Mouse (Mus musculus) c-Kit-negative CD71-positive TER-119-positive erythroid progenitor cells, embryonic 14.5 days (primary cell): ENCODE results near the gene Fbxl17.

Experiments used
- DNase-seq: peaks from one replicate; pipeline ENCODE4 v3.0.0-alpha.2; 2013; ENCODE audit warnings: low read depth, low spot score

The Fbxl17 gene

GRCm38 (mm10) chr17:63403801-63404415 is 95.9 kb downstream of the Fbxl17 start:
- no peak for DNase-seq

GRCm38 (mm10) chr17:63402741-63403681 is 96.8 kb downstream of the Fbxl17 start:
- no peak for DNase-seq

GRCm38 (mm10) chr17:63402170-63402569 is 97.6 kb downstream of the Fbxl17 start:
- DNase-seq, result no peak

GRCm38 (mm10) chr17:63400640-63401039 is 99.2 kb downstream of the Fbxl17 start:
- DNase-seq, result no peak

- no peak for DNase-seq
Observed at GRCm38 (mm10) chr17:63399816-63400215, 100.0 kb downstream of the Fbxl17 start.

- DNase-seq, result no peak
Observed at GRCm38 (mm10) chr17:63391506-63391905, 108.3 kb downstream of the Fbxl17 start.

- DNase-seq, result no peak
Observed at GRCm38 (mm10) chr17:63390951-63391350, 108.9 kb downstream of the Fbxl17 start.

- no peak for DNase-seq
Observed at GRCm38 (mm10) chr17:63370977-63371376, 128.8 kb downstream of the Fbxl17 start.

GRCm38 (mm10) chr17:63369631-63370310 is 130.0 kb downstream of the Fbxl17 start:
- DNase-seq, result no peak

GRCm38 (mm10) chr17:63367476-63367875 is 132.3 kb downstream of the Fbxl17 start:
- no peak for DNase-seq

- no peak for DNase-seq
Observed at GRCm38 (mm10) chr17:63366045-63366444, 133.8 kb downstream of the Fbxl17 start.

GRCm38 (mm10) chr17:63364605-63365004 is 135.2 kb downstream of the Fbxl17 start:
- DNase-seq, result no peak

GRCm38 (mm10) chr17:63362196-63362595 is 137.6 kb downstream of the Fbxl17 start:
- DNase-seq, result no peak

- no peak for DNase-seq
Observed at GRCm38 (mm10) chr17:63361679-63362078, 138.1 kb downstream of the Fbxl17 start.

GRCm38 (mm10) chr17:63358837-63359236 is 141.0 kb downstream of the Fbxl17 start:
- DNase-seq, result no peak

- no peak for DNase-seq
Observed at GRCm38 (mm10) chr17:63356202-63356601, 143.6 kb downstream of the Fbxl17 start.

GRCm38 (mm10) chr17:63352634-63353195 is 147.1 kb downstream of the Fbxl17 start:
- no peak for DNase-seq

- no peak for DNase-seq
Observed at GRCm38 (mm10) chr17:63351682-63352081, 148.1 kb downstream of the Fbxl17 start.

- DNase-seq, result no peak
Observed at GRCm38 (mm10) chr17:63350876-63351509, 148.8 kb downstream of the Fbxl17 start.

- no peak for DNase-seq
Observed at GRCm38 (mm10) chr17:63344101-63344500, 155.7 kb downstream of the Fbxl17 start.

GRCm38 (mm10) chr17:63343076-63343475 is 156.7 kb downstream of the Fbxl17 start:
- no peak for DNase-seq
